Mouse (Mus musculus) gastrocnemius, postnatal 14 days (tissue): ENCODE measurements around the gene Stat5a. TPM values are rescaled to one million over a fixed set of nuclear protein-coding genes. Genes with fewer than 3 reads are reported as not detected.

Source experiments
- DNase-seq: peaks from one replicate; pipeline ENCODE4 v3.0.0; 2021; ENCODE audit warnings: mixed read lengths
- intact Hi-C: fragments of 180-260 bp; cut with DNase I; formaldehyde crosslinking; loops from one replicate; pipeline ENCODE4 v1.15.1; 2025; ENCODE audit warnings: low total_unique reads
- total RNA-seq, 2 experiments: library from RNA; stranded (reverse); gene quantifications; 2 replicates each; pipeline ENCODE4 v1.2.3; 2021

Gene Stat5a
- total RNA-seq, 2 experiments from 2014 or later = 17.9 to 21.5 TPM

- intact Hi-C loops = no loop called here
- no peak for DNase-seq
Observed at GRCm38 (mm10) chr11:100855178-100855577, 4.0 kb upstream of the Stat5a start.

DNA sequence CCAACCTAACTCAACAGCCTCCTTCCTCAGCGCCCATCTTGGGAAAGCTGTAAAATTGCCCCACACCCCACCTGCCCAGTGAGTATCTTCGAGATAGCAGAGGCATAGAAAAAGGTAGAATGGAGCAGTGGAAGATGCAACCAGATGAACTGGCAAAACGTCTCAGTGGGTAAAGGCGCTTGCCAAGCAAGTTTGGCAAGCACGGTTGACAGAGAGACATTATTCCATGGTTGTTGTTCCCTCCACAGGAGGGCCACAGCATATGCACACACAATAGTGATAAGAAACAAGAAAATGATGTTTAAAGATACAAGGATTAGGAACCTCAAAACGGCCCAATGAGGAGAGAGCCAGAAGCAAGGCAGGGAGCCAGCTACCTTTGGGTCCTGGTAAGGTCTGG is 1.2 kb upstream of the Stat5a start:
- intact Hi-C loops = no loop called here
- DNase-seq = no peak

- no peak for DNase-seq
- intact Hi-C loops = no loop called here
Observed at GRCm38 (mm10) chr11:100859579-100860075, 476 bp downstream of the Stat5a start.

DNA sequence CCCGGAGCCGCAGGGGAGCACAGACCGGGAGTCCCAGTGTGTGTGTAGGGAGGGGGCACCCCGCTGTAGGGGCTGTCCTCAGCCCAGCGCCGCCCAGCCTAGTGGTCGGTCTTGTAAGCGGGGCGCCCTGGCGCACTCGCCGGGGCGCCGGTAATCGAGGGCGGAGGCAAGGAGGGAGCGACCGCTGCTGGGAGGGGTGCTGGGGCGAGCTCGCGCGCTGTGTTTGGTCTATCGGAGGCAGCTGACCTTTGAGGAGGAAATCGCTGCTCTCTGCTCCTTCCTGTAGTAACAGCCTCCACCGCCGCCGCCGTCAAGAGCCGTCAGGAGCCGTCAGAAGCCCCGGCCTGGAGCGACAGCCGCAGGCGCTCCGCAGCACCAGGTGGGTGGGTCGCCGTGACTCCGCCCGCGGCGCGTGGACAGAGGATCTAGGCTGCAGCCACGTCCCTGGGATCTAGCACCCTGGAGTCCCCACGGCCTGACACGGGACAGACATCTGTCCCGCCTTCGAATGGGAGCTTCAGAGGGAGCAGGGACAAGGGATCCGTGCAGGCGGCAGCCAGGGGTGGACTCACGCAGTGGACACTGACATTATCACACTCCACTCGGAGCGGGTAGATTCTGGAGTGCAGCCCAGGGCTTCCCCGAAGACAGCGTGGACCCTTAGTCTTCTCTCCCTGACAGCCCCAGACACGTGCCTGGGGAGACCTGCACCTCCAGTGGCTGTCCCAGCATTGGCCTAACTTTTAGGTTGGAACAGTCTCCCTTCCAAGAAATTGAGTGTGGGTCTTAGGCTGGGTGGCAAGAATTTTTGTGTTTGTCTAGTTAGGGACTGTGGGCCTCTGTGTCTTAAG is 1.3 kb downstream of the Stat5a start:
- DNase-seq = peak; percentile 90
- intact Hi-C loops = no loop called here

DNA sequence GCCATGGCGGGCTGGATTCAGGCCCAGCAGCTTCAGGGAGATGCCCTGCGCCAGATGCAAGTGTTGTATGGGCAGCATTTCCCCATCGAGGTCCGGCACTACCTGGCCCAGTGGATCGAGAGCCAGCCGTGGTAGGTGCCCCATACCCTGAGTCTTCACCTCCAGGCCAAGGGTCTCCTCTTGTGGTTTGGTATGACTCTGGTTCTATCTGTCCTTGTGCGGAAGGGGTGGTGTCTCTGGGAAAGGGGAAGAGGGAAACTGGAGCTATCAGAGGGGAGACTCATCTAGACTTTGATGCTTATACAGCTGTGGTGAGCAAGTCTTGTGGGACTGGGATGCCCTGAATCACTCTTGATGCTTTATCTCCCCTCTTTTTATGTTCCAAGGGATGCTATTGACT is 2.2 kb downstream of the Stat5a start:
- DNase-seq = no peak
- intact Hi-C loops = no loop called here

DNA sequence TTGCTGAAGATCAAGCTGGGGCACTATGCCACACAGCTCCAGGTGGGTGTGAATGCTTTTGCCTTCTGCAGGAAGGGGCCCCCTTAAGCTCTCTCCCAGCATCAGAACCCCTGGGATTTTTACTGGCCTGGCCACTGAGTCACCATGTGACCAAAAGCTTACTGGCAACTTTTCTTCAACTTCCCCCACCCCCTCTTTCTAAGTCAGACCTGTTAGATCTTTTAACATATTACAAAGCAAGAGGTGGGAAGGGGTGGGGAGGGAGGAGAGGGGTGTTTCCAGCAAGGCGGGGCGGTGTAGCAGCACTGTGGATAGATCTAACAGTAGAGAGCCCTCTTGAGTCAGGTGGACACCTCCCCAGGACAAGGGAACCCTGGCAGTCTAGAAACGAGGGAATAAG is 2.7 kb downstream of the Stat5a start:
- intact Hi-C loops = no loop called here
- no peak for DNase-seq

DNA sequence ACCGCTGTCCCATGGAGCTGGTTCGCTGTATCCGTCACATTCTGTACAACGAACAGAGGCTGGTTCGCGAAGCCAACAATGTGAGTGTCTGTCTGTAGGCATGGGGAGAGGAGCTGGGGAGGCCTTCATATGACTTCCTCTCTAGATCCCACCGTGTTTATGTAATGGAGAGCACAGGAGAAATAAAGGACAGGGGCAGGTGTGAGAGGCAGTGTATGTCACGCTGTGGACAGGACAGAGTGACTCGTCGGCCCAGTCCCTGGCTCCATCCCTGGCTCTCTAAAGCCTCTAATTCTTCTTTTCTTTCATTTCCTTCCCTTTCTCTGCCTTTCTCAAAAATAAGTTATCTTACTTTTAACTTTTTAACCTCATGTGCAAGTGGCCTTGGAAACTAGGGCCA is 4.0 kb downstream of the Stat5a start:
- intact Hi-C loops = no loop called here
- DNase-seq = no peak

GRCm38 (mm10) chr11:100865618-100866017 is 6.5 kb downstream of the Stat5a start:
- intact Hi-C loops = no loop called here
- no peak for DNase-seq

DNA sequence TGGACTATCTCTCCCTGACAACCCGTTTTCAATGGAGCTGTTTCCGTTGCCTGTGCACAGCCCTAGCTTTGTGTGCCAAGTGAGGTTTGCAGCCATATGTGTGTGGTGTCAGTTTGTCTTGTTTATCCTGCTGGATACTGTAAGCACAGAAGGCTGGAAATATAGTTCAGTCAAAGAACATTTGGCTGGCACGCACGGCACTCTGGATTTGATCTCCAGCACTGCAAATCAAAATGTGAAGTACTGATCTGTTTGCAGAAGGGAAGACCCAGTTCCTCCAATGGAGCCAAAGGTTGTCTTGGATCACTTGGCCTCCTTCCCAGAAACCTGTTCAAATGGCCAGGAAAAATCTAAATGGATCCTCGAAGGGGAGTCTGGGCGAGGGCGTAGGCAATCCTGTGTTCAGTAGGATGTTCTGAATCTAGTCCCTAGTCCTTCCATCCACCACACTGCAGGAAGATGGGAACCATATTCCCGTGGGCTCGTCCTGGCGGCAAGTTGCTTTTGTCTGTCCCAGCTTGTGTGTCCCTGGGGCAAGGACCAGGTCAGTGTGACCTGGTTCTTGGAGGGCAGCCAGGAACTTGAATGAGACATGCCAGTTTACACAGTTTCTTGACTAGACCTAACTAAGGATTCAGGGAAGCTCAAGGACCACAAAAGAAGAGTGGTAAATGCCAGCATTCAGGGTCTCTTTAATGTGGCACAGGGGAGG is 11.3 kb downstream of the Stat5a start:
- DNase-seq = no peak
- intact Hi-C loops = no loop called here

GRCm38 (mm10) chr11:100870968-100871350 is 11.8 kb downstream of the Stat5a start:
- intact Hi-C loops = no loop called here
- DNase-seq = no peak

DNA sequence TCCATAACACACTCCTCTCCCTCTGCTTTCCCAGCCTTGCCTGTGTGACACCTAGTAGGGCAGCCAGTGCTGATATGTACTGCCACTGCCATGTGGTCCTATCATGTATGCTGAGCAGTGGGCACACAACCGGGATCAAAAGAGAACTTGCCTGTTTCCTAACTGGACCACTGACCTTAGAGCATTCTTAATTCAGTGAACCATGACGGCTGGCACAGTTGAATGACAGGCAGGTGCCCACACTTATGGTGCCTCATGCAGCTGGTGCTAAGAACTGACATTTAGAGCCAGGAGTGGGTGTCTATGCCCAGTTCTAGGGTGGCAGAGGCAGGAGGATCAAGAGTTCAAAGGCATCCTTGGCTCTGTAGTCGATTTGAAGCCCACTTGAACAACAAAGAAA is 16.6 kb downstream of the Stat5a start:
- DNase-seq = no peak
- intact Hi-C loops = no loop called here

- no peak for DNase-seq
- intact Hi-C loops = loop anchor here (10.0 kb wide), 1 partner anchor 305 kb away; no protein-coding TSS in a partner anchor
Observed at GRCm38 (mm10) chr11:100879321-100880078, 20.3 kb downstream of the Stat5a start.

DNA sequence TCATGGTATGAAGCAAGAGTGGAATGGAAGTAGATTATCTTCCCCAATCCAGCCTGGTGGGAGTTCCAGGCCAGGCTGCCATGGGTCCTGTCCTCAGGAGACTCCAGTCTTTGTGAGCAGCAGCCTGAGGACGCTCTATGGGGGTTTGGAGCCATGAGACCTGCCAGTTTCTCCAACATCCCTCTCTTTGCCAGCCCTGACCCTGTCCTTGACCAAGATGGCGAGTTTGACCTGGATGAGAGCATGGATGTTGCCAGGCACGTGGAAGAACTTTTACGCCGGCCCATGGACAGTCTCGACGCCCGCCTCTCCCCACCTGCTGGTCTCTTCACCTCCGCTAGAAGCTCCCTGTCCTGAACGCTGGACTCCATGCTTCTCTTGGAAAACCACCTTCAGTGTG is 24.5 kb downstream of the Stat5a start:
- intact Hi-C loops = loop anchor here (10.0 kb wide), 1 partner anchor 301 kb away; no protein-coding TSS in a partner anchor
- DNase-seq = no peak

DNA sequence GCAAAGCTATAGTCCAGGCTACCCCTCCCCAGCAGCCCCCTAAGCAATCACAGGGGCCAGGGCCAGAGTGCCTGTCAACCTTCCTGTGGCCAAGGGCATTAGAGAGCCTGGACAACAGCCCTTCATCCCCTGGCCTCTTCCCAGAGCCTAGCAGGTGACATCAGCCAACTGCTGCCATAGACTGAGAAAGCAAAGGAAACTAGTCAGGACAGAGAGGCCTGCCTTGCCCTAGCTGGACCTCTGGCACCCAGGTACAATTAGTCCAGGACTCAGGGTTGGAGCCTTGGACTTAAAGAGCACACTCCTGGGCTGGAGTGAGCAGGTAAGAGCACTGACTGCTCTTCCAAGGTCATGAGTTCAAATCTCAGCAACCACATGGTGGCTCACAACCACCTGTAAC is 26.3 kb downstream of the Stat5a start:
- intact Hi-C loops = loop anchor here (5.0 to 10.0 kb wide), 2 partner anchors 299 to 807 kb away; no protein-coding TSS in a partner anchor
- DNase-seq = no peak

- no peak for DNase-seq
- intact Hi-C loops = loop anchor here (5.0 to 10.0 kb wide), 2 partner anchors 299 to 806 kb away; no protein-coding TSS in a partner anchor
Observed at GRCm38 (mm10) chr11:100886188-100886740, 27.1 kb downstream of the Stat5a start.

DNA sequence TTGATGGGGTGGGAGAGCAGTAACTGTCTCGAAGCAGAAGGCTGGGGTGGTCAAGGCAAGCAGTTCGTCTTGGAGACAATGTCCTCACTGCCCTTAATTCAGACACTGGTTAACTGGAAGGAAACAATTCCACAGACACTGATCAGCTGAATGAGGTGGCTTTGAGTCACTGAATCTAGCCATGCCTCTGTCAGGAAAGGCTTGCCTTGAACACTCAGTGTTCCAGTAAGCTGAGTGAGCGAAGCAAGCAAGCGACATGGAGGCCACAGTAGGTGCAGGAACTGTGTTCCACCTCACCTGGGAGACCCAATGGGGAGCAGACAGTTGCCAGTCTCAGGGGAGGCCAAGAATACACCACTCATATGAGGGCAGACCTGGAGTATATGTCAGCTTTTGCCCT is 28.1 kb downstream of the Stat5a start:
- intact Hi-C loops = loop anchor here (5.0 to 10.0 kb wide), 2 partner anchors 298 to 805 kb away; no protein-coding TSS in a partner anchor
- DNase-seq = no peak

DNA sequence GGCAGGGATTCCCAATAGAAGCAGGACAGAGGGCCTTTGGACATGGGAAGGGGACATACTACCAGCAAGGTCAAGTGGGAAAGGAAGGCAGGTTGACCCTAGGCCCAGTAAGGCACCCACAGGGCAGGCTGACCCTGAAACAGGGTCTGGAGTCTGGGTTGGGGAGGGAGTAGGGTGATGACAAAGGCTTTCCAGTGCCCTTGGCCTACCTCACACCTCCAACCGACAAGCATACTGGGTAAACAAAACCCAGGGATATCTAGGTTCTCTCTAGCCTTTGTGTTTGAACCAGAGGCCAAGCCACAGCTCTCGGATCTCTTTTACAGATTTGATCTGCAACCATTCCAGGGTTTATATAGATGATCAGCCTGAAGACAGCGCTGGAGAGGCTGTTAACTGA is 28.6 kb downstream of the Stat5a start:
- intact Hi-C loops = loop anchor here (5.0 to 10.0 kb wide), 2 partner anchors 297 to 805 kb away; no protein-coding TSS in a partner anchor
- DNase-seq = no peak

DNA sequence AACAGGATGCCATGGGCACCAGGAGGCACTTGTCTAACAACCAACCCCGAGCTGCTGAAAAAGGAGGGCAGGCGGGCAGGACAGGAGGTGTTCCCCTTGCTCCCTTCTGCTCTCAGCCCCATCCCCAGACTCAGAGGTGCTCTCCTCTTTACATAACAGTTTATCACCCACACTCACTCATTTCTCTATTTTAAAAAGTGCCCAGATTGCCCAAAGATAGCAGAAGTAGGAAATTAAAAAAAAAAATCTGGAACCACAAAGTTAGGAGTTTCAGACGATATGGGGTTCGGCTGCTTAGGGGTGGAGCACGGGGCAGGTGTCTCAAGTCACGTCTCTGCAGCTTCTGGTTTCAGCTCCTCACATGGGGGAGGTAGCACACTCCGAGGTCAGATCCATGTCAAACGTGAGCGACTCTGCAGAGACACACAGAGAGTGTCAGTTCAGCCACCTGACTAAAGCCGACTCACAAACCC is 29.2 kb downstream of the Stat5a start:
- no peak for DNase-seq
- intact Hi-C loops = loop anchor here (5.0 to 10.0 kb wide), 2 partner anchors 296 to 804 kb away; no protein-coding TSS in a partner anchor

DNA sequence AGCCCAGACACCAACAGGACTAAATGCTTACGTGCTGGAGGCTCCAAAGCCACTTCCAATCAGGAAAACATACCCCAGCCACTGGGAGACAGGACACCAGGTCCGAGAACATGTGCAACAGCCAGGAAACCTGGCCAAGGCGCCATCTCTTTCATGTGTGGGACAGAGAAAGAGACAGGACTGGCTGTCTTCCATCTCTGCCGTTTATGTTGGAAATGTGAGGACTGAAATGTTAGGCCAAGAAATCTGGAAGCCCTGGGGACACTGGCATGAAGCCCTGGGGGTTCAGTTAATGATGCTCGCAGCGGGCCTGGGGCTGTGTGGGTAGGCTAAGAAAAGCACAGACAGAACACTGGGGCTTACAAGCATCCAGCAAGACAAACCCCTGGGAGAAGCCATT is 31.3 kb downstream of the Stat5a start:
- no peak for DNase-seq
- intact Hi-C loops = loop anchor here (10.0 kb wide), 1 partner anchor 164 kb away; no protein-coding TSS in a partner anchor
